Mouse (Mus musculus) ES-E14 (cell line): Measurements from ENCODE around the gene S100a13. TPM values are rescaled to one million over a fixed set of nuclear protein-coding genes. Genes with fewer than 3 reads are reported as not detected.

Source experiments
- DNase-seq: peaks from one replicate; pipeline ENCODE4 v3.0.0-alpha.2; 2013; ENCODE audit warnings: low read depth, low spot score
- H3K27ac ChIP-seq: 2 replicates; pipeline ENCODE4 v1.5.1; 2012; ENCODE audit warnings: low read depth, mild to moderate bottlenecking, low read length, moderate library complexity, mixed read lengths; ENCODE audit not compliant: poor library complexity, insufficient read depth, severe bottlenecking
- H3K36me3 ChIP-seq: 2 replicates; pipeline ENCODE4 v1.6.1; 2012; ENCODE audit warnings: mild to moderate bottlenecking, low read length, moderate library complexity, mixed read lengths; ENCODE audit not compliant: control insufficient read depth, poor library complexity, insufficient read depth, severe bottlenecking
- H3K4me1 ChIP-seq, 2 experiments: fragments of 150-350 bp in 1 of 2; sonication (generic) in 1 of 2; 2 replicates each; pipeline ENCODE4 v1.6.1; 2012; ENCODE audit warnings: low read length in 2 of 2, mild to moderate bottlenecking in 1 of 2, mixed read lengths in 1 of 2; ENCODE audit not compliant: control insufficient read depth in 2 of 2, insufficient read depth in 2 of 2, poor library complexity in 1 of 2
- H3K4me3 ChIP-seq, 2 experiments: fragments of 150-350 bp in 1 of 2; sonication (generic) in 1 of 2; 2 replicates each; pipeline ENCODE4 v1.5.1; 2012; ENCODE audit warnings: low read length in 2 of 2, low read depth in 1 of 2, mild to moderate bottlenecking in 1 of 2, mixed read lengths in 1 of 2; ENCODE audit not compliant: insufficient read depth in 1 of 2, poor library complexity in 1 of 2, severe bottlenecking in 1 of 2
- H3K9ac ChIP-seq: 2 replicates; pipeline ENCODE4 v1.6.1; 2012; ENCODE audit warnings: low read depth, mild to moderate bottlenecking, low read length, mixed read lengths; ENCODE audit not compliant: poor library complexity, insufficient read depth, severe bottlenecking
- H3K9me3 ChIP-seq: fragments of 150-350 bp; sonication (generic); 2 replicates; pipeline ENCODE4 v1.6.1; 2012; ENCODE audit warnings: low read depth, mild to moderate bottlenecking, low read length; ENCODE audit not compliant: control insufficient read depth, insufficient read depth
- CHD2 ChIP-seq: IDR thresholded peaks from 2 replicates; pipeline ENCODE4 v1.6.1; 2014; ENCODE audit warnings: mild to moderate bottlenecking, low read depth, low read length, inconsistent platforms
- HCFC1 ChIP-seq: IDR thresholded peaks from 2 replicates; pipeline ENCODE4 v1.6.1; 2012; ENCODE audit warnings: low read length, inconsistent platforms, borderline replicate concordance; ENCODE audit not compliant: insufficient read depth
- MAFK ChIP-seq: IDR thresholded peaks from 2 replicates; pipeline ENCODE4 v1.6.1; 2014; ENCODE audit warnings: mild to moderate bottlenecking, low read depth, low read length, inconsistent platforms; ENCODE audit not compliant: insufficient read depth
- ZC3H11A ChIP-seq: IDR thresholded peaks from 2 replicates; pipeline ENCODE4 v1.6.1; 2012; ENCODE audit warnings: low read depth, mild to moderate bottlenecking, inconsistent platforms, low read length, borderline replicate concordance
- ZNF384 ChIP-seq: IDR thresholded peaks from 2 replicates; pipeline ENCODE4 v1.6.1; 2012; ENCODE audit warnings: low read depth, low read length, inconsistent platforms
- in situ Hi-C, 2 experiments: fragments of 600-800 bp; cut with MboI; formaldehyde crosslinking; loops; one replicate each; pipeline ENCODE4 v1.15.1; 2025; ENCODE audit warnings: low sequenced_read_pairs in 2 of 2, inconsistent platforms in 1 of 2; ENCODE audit not compliant: unreplicated experiment in 2 of 2
- total RNA-seq: library from RNA; depleted of rRNA; stranded (reverse); fragments of 300-350 nt; gene quantifications from 2 replicates; pipeline ENCODE4 v1.2.3, GENCODE M21; 2012

S100a13 gene
- total RNA-seq, 1 experiment: 8.2 TPM

GRCm38 (mm10) chr3:90549676-90550420, 35.6 kb downstream of the S100a13 start:
- no peak for TF ChIP-seq ZC3H11A
- TF ChIP-seq ZNF384: no peak
- TF ChIP-seq CHD2: no peak
- no peak for TF ChIP-seq HCFC1
- TF ChIP-seq MAFK: no peak
- no peak overlapping the region for H3K27ac ChIP-seq
- H3K9me3 ChIP-seq: no peaks in the 10 kb centered on the region
- DNase-seq: no peak
- H3K4me3 ChIP-seq: no peak overlapping the region
- in situ Hi-C loops: no loop called here
- no peaks in the 10 kb centered on the region for H3K36me3 ChIP-seq
- no peak overlapping the region for H3K9ac ChIP-seq
- 0 out of 4 replicates have a peak, but pooled peaks cover 0 to 1% of the 10 kb centered on the region in 2 experiments for H3K4me1 ChIP-seq

- Histone ChIP-seq H3K9ac (no peak overlapping the region), H3K4me3 (no peak overlapping the region), H3K27ac (no peak overlapping the region), H3K4me1 (0 out of 4 replicates have a peak, but pooled peaks cover 0 to 1% of the 10 kb centered on the region in 2 experiments), H3K36me3 (no peaks in the 10 kb centered on the region), H3K9me3 (no peaks in the 10 kb centered on the region)
- no peak for TF ChIP-seq ZNF384
- no peak for TF ChIP-seq HCFC1
- TF ChIP-seq ZC3H11A: no peak
- no peak for TF ChIP-seq MAFK
- TF ChIP-seq CHD2: no peak
- in situ Hi-C loops: no loop called here
- no peak for DNase-seq
Measured at GRCm38 (mm10) chr3:90550421-90550790, 36.2 kb downstream of the S100a13 start.

DNA sequence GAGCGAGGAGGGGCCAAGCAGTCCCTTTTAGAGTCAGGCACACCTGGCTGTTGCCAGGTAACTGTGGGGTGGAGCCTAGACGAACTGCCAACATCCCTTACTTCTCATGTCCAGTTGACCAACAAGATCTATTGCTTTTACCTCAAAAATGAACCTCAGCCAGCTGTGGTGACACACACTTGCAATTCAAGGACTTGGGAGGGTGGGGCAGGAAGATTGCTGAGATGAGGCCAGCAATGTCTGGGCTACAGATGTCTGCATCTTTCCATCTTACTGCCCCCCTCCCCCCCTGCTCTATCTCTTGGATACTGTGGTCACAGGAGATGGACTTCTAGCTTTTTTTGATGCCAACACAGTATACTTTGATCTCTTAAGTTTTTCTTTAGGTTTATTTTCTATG, 38.0 kb downstream of the S100a13 start:
- Histone ChIP-seq H3K4me1 (0 out of 4 replicates have a peak, but pooled peaks cover 0 to 1% of the 10 kb centered on the region in 2 experiments), H3K27ac (no peak overlapping the region), H3K4me3 (no peak overlapping the region), H3K9ac (no peak overlapping the region), H3K36me3 (no peaks in the 10 kb centered on the region), H3K9me3 (no peaks in the 10 kb centered on the region)
- no peak for DNase-seq
- TF ChIP-seq ZC3H11A (no peak), ZNF384 (no peak), MAFK (no peak), HCFC1 (no peak), CHD2 (no peak)
- in situ Hi-C loops: no loop called here

- in situ Hi-C loops: no loop called here
- Histone ChIP-seq H3K9ac (no peak overlapping the region), H3K4me3 (no peak overlapping the region), H3K27ac (no peak overlapping the region), H3K9me3 (no peaks in the 10 kb centered on the region), H3K4me1 (no peaks in the 10 kb centered on the region), H3K36me3 (no peaks in the 10 kb centered on the region)
- no peak for TF ChIP-seq CHD2
- TF ChIP-seq ZC3H11A: no peak
- no peak for TF ChIP-seq ZNF384
- TF ChIP-seq MAFK: no peak
- TF ChIP-seq HCFC1: no peak
- DNase-seq: no peak
Measured at GRCm38 (mm10) chr3:90555954-90556353, 41.7 kb downstream of the S100a13 start.
